Mouse (Mus musculus): Measurements from ENCODE around the gene Gm43552. TPM values are rescaled to one million over a fixed set of nuclear protein-coding genes. Genes with fewer than 3 reads are reported as not detected.

Gene Gm43552
- polyA plus RNA-seq, 1 experiment from 2014 or later = not detected

Other genes starting within 250 kb of the Gm43552 start
- 50.7 and 63.4 TPM in 2 replicates for gene Rfc1, start 157.2 kb downstream of the Gm43552 start, polyA plus RNA-seq (2015; fragmentation: Nextera tagmentation; extraction: Ambion mirVana)
- 2.9 and 4.0 TPM in 2 replicates for gene Klb, start 144.5 kb downstream of the Gm43552 start, polyA plus RNA-seq (2015; fragmentation: Nextera tagmentation; extraction: Ambion mirVana)
- gene Rpl9, start 101.4 kb downstream of the Gm43552 start, polyA plus RNA-seq (2015; fragmentation: Nextera tagmentation; extraction: Ambion mirVana) = 937 and 1,015 TPM in 2 replicates
- gene Lias, start 101.3 kb downstream of the Gm43552 start, polyA plus RNA-seq (2015; fragmentation: Nextera tagmentation; extraction: Ambion mirVana) = 49.2 and 56.4 TPM in 2 replicates
- gene Ugdh, start 56.9 kb downstream of the Gm43552 start, polyA plus RNA-seq (2015; fragmentation: Nextera tagmentation; extraction: Ambion mirVana) = 266 and 271 TPM in 2 replicates
- 153 and 159 TPM in 2 replicates for gene Smim14, start 44.4 kb upstream of the Gm43552 start, polyA plus RNA-seq (2015; fragmentation: Nextera tagmentation; extraction: Ambion mirVana)
- 125 and 129 TPM in 2 replicates for gene Ube2k, start 44.4 kb upstream of the Gm43552 start, polyA plus RNA-seq (2015; fragmentation: Nextera tagmentation; extraction: Ambion mirVana)
- 31.2 and 33.4 TPM in 2 replicates for gene Pds5a, start 205.4 kb upstream of the Gm43552 start, polyA plus RNA-seq (2015; fragmentation: Nextera tagmentation; extraction: Ambion mirVana)

Data from intestine, embryonic 16.5 days (tissue).